Mouse (Mus musculus): ENCODE measurements around the gene Ddx39b.
A peak's percentile ranks its signal among the peaks of the same experiment; 100 is the strongest.

GRCm38 (mm10) chr17:35262664-35263522, 21.3 kb downstream of the Ddx39b start, which contains the start of gene H2-D1:
- peak; percentile 96 for TF ChIP-seq POLR2A (IDR thresholded peaks at IDR 0.05; ENCODE audit: insufficient read depth, low read depth, low read length)
- TF ChIP-seq CTCF (IDR thresholded peaks at IDR 0.05), result no peak
- TF ChIP-seq EP300 (IDR thresholded peaks at IDR 0.05; ENCODE audit: insufficient read depth, low read depth, low read length), result 0 out of 2 replicates have a peak, but pooled peaks have one; percentile 49

All from heart, adult 2 months (tissue).